Mouse (Mus musculus) embryonic facial prominence, embryonic 12.5 days (tissue): ENCODE results near the gene Plxnb1. TPM values are rescaled to one million over a fixed set of nuclear protein-coding genes. Genes with fewer than 3 reads are reported as not detected.
"Not testable (repeated sequence)": the region's sequence is repeated elsewhere in the genome, so short reads cannot be mapped to it uniquely, and the experiment has no call there.

Source experiments
- ATAC-seq: fragments of 200-750 bp; cut with Nextera tagmentation; 2 replicates; pipeline ENCODE4 v1.8.0; 2017; ENCODE audit not compliant: insufficient number of reproducible peaks, insufficient read depth, low FRiP score, low TSS enrichment
- H3K27ac ChIP-seq: fragments of 300-500 bp; sonication (generic); 2 replicates; pipeline ENCODE4 v1.5.1; 2016; ENCODE audit warnings: mild to moderate bottlenecking
- H3K27me3 ChIP-seq: fragments of 300-500 bp; sonication (generic); 2 replicates; pipeline ENCODE4 v1.6.1; 2016; ENCODE audit warnings: mild to moderate bottlenecking, moderate library complexity
- H3K36me3 ChIP-seq: fragments of 300-500 bp; sonication (generic); 2 replicates; pipeline ENCODE4 v1.6.1; 2016; ENCODE audit warnings: mild to moderate bottlenecking
- H3K4me1 ChIP-seq: fragments of 300-500 bp; sonication (generic); 2 replicates; pipeline ENCODE4 v1.6.1; 2016
- H3K4me2 ChIP-seq: fragments of 300-500 bp; sonication (generic); replicated peaks from 2 replicates; pipeline ENCODE4 v1.6.1; 2016; ENCODE audit warnings: mild to moderate bottlenecking, moderate library complexity
- H3K4me3 ChIP-seq: fragments of 300-500 bp; sonication (generic); 2 replicates; pipeline ENCODE4 v1.5.1; 2016; ENCODE audit warnings: mild to moderate bottlenecking
- H3K9ac ChIP-seq: fragments of 300-500 bp; sonication (generic); 2 replicates; pipeline ENCODE4 v1.6.1; 2016; ENCODE audit warnings: mild to moderate bottlenecking, moderate library complexity
- H3K9me3 ChIP-seq: fragments of 300-500 bp; sonication (generic); 2 replicates; pipeline ENCODE4 v1.6.1; 2016; ENCODE audit warnings: mild to moderate bottlenecking, moderate library complexity
- WGBS: fragments of 180-500 bp; shearing (Covaris S2); methylation state at CpG from one replicate; pipeline ENCODE4 v1.1.7; 2016; 5-methylcytosine and 5-hydroxymethylcytosine counted together
- polyA plus RNA-seq: library from polyadenylated mRNA; unstranded; fragments of >200 nt; fragmentation: Nextera tagmentation; extraction: Ambion mirVana; gene quantifications from 2 replicates; pipeline ENCODE4 v1.2.1, GENCODE M21; 2016

Plxnb1 gene
- polyA plus RNA-seq, 1 experiment from 2014 or later = 18.3 TPM

DNA sequence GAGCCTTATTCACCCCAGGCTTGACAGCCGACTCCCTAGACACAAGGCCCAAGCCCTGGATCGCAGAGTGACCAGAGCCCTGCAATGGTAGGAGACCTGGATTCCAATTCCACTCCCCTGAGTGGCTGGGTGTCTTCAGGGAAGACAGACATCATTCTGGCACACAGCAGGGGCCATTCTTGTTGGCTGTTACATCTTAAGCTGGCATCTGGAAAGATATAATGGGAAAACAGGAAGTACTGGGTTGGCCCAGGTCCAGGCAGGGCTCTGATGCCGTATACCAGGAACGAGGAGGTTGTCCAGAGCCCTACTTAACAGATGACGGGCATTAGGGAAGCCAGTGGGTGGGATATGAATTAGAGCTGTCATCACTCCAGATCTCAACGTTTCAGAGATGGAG lies 28.1 kb downstream of the Plxnb1 start:
- H3K4me2 ChIP-seq = no peak overlapping the region
- ATAC-seq = no peak
- no peaks in the 10 kb centered on the region for H3K4me1 ChIP-seq
- H3K27me3 ChIP-seq = no peaks in the 10 kb centered on the region
- WGBS = 54% methylated on average over 6 of the region's 6 CpGs
- no peaks in the 10 kb centered on the region for H3K9me3 ChIP-seq
- H3K4me3 ChIP-seq = no peak overlapping the region
- H3K36me3 ChIP-seq = peaks cover 20% of the 10 kb centered on the region
- no peak overlapping the region for H3K27ac ChIP-seq
- H3K9ac ChIP-seq = no peak overlapping the region

DNA sequence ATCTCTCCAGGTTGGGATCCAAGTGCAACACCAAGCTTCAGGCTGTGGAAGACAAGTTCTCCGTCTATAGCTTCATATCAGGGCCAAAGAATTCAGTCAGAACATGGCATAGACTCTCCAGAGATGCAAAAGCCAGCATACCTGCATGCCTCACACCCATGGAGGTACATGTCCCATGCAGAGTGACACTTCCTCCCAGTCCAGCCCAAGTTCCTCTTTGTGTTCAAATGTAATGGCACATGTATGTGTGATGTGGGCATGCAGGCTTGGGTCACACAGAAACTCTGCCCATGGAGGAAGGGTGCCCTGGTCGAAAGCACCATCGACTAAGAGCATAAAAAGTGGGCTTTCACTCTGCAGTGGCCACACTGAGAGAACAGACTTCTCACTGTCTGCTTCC lies 29.0 kb downstream of the Plxnb1 start:
- Histone ChIP-seq H3K27ac (no peak overlapping the region), H3K27me3 (no peaks in the 10 kb centered on the region), H3K4me3 (no peak overlapping the region), H3K4me1 (no peaks in the 10 kb centered on the region), H3K9me3 (no peaks in the 10 kb centered on the region), H3K36me3 (peaks cover 11% of the 10 kb centered on the region; the same call in 1 of the 2 replicates), H3K9ac (no peak overlapping the region), H3K4me2 (no peak overlapping the region)
- WGBS = 89% methylated on average over 3 of the region's 3 CpGs
- no peak for ATAC-seq

DNA sequence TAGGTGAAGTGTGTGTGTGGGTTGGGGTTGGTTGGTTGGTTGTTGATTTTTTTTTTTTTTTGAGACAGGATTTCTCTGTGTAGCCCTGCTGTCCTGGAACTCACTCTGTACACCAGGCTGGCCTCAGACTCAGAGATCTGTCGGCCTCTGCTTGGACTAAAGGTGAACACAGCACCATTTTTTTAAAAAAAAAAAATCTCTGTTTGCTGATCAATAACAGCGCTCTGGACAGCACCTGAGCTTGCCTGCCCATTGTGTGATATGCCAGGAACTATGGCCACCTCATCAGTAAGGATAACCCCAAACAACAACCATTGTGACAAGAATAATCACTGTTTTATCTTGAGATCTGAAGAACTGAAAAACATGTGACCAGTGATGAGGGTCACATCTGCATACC lies 29.9 kb downstream of the Plxnb1 start:
- Histone ChIP-seq H3K36me3 (peaks cover 5% of the 10 kb centered on the region; the same call in 1 of the 2 replicates), H3K9me3 (no peaks in the 10 kb centered on the region), H3K9ac (no peak overlapping the region), H3K4me1 (no peaks in the 10 kb centered on the region), H3K4me2 (no peak overlapping the region), H3K27ac (no peak overlapping the region), H3K4me3 (no peak overlapping the region), H3K27me3 (no peaks in the 10 kb centered on the region)
- 80% methylated on average over 2 of the region's 2 CpGs for WGBS
- ATAC-seq = no peak

DNA sequence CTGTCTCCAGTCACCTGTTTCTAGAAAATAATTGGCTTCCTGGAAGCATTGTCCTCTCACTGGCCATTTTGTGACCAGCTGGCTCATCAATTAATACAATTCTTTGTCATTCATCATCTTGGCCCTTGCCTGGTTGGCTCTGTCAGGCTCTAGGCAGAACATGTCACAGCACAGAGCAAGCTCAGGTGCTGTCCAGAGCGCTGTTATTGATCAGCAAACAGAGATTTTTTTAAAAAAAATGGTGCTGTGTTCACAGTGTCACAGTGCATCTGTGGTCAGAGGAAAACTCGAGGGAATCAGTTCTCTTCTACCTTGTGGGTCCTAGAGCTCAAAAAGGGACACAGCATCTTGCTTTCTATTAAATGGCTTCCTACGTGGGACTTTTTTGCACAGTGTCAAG lies 30.3 kb downstream of the Plxnb1 start:
- Histone ChIP-seq H3K4me3 (no peak overlapping the region), H3K4me1 (no peaks in the 10 kb centered on the region), H3K9ac (no peak overlapping the region), H3K27me3 (no peaks in the 10 kb centered on the region), H3K36me3 (peaks cover 3% of the 10 kb centered on the region; the same call in 1 of the 2 replicates), H3K9me3 (no peaks in the 10 kb centered on the region), H3K27ac (no peak overlapping the region), H3K4me2 (no peak overlapping the region)
- no peak for ATAC-seq
- 70% methylated on average over 3 of the region's 3 CpGs for WGBS

DNA sequence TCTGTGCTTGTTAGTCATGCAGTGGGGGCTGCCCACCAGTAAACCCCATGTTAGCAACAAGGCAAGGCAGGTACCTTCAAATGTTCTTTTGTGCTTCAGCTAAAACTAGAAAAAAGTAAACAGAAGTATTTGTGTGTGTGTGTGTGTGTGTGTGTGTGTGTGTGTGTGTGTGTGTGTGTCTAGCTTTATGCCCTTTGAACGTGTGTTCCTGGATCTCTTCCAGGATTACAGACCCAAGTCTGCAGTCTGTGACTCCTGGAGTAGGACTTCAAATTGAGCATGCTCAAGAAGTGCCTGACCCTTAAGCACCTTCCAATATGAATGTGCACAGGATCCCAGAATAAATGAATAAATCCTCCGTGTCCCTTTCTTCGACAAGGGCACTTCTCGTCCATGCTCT lies 31.9 kb downstream of the Plxnb1 start:
- Histone ChIP-seq H3K27ac (no peak overlapping the region), H3K4me1 (no peaks in the 10 kb centered on the region), H3K9ac (no peak overlapping the region), H3K4me3 (no peak overlapping the region), H3K4me2 (no peak overlapping the region), H3K27me3 (no peaks in the 10 kb centered on the region), H3K36me3 (no peaks in the 10 kb centered on the region), H3K9me3 (no peaks in the 10 kb centered on the region)
- no peak for ATAC-seq
- WGBS = 82% methylated on average over 4 of the region's 4 CpGs

DNA sequence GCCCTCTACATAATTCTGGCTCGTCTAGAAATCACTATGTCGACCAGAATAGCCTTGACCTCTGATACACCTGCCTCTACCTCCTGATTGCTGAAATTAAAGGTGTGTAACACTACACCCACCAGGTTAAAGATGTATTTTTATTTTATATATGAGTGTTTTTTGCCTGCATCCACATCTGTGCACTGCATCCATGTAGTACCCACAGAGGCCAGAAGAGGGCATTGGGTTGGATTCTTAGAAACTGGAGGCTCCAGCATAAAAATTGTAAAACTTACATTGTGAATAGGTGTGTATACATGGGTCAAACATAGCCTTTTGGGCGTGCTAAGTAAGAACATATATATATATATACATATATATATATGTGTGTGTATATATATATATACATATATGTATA lies 33.0 kb downstream of the Plxnb1 start:
- no peaks in the 10 kb centered on the region for H3K36me3 ChIP-seq
- no peaks in the 10 kb centered on the region for H3K4me1 ChIP-seq
- H3K4me3 ChIP-seq = no peak overlapping the region
- H3K9ac ChIP-seq = no peak overlapping the region
- H3K27me3 ChIP-seq = no peaks in the 10 kb centered on the region
- no peak overlapping the region for H3K27ac ChIP-seq
- H3K9me3 ChIP-seq = no peaks in the 10 kb centered on the region
- WGBS = 54% methylated on average over 3 of the region's 3 CpGs
- H3K4me2 ChIP-seq = no peak overlapping the region
- no peak for ATAC-seq

DNA sequence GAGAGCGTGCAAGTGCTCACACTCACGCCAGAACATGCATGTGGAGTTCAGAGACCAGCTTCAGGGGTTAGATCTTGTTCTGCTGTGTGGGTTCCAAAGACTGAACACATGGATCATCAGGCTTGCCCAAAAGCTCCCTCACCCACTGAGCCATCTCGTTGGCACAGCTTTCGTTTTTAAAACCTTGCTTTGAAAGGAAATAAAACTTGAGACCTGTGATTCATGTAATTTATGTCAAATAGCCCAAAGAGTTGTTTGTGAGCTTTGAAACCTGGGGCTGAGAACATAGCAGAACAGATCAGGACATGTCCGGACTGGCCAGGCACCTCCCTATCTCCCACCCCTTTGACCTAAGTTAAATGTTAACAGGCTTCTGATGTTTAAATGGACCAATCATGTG lies 34.9 kb downstream of the Plxnb1 start:
- no peaks in the 10 kb centered on the region for H3K27me3 ChIP-seq
- ATAC-seq = no peak
- H3K36me3 ChIP-seq = no peaks in the 10 kb centered on the region
- no peak overlapping the region for H3K9ac ChIP-seq
- no peak overlapping the region for H3K4me3 ChIP-seq
- H3K4me2 ChIP-seq = no peak overlapping the region
- no peaks in the 10 kb centered on the region for H3K9me3 ChIP-seq
- H3K27ac ChIP-seq = no peak overlapping the region
- 88% methylated on average over 5 of the region's 5 CpGs for WGBS
- no peaks in the 10 kb centered on the region for H3K4me1 ChIP-seq

DNA sequence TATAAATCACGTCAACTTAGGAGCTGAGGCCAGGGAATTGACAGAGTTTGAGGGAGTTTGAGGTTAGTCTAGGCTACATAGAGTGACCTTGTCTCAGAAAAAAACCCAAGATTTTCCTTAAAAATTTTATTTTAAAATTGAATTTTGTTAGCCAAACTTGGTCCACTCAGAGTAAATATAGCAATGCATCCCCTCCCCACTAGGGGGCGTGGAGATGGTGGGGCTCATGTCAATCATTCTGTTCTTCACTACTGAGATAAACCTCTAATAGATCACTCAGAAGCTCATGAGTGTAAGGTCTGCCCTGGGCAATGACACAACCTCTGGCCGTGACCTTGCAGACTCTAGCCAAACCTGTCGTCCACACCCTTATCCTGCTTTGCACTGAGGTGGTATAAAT lies 45.2 kb downstream of the Plxnb1 start:
- H3K9me3 ChIP-seq, ATAC-seq, H3K27ac ChIP-seq, H3K27me3 ChIP-seq, H3K9ac ChIP-seq, H3K4me2 ChIP-seq, H3K36me3 ChIP-seq, H3K4me1 ChIP-seq, H3K4me3 ChIP-seq: not testable (repeated sequence)
- 71% methylated on average over 4 of the region's 4 CpGs for WGBS

DNA sequence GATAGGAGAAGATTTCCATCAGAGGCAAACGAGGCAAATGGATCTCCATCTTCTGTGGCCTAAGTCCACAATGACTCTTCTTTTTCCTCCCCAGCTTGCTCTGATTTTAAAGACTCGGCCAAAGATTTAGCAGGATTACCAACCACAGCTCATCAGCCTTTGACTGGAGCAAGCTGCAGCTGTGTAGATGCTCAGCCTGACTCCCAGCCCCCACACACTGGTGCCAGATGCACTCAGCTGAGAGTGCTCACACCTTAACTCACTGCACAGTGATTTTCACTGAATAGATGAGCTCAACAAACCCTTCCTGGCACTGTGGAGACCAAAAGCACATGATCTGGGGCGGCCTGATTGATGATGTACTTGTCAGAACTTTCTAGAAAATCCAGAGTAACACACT lies 66.8 kb downstream of the Plxnb1 start, which contains the start of gene Fbxw21:
Gene Fbxw21 (minus strand): TSS at position 101 of the 400 bp plus-strand sequence.
- H3K9ac ChIP-seq = no peak within 1 kb of the TSS
- no peak within 1 kb of the TSS for H3K4me3 ChIP-seq
- ATAC-seq = no peak
- WGBS = 71% methylated on average over 3 of the region's 3 CpGs
- H3K9me3 ChIP-seq = no peaks in the 10 kb centered on the region
- H3K27ac ChIP-seq = no peak within 1 kb of the TSS
- H3K4me1 ChIP-seq = no peaks in the 10 kb centered on the region
- H3K4me2 ChIP-seq = no peak within 1 kb of the TSS
- H3K27me3 ChIP-seq = no peaks in the 10 kb centered on the region
- no peaks in the 10 kb centered on the region for H3K36me3 ChIP-seq

DNA sequence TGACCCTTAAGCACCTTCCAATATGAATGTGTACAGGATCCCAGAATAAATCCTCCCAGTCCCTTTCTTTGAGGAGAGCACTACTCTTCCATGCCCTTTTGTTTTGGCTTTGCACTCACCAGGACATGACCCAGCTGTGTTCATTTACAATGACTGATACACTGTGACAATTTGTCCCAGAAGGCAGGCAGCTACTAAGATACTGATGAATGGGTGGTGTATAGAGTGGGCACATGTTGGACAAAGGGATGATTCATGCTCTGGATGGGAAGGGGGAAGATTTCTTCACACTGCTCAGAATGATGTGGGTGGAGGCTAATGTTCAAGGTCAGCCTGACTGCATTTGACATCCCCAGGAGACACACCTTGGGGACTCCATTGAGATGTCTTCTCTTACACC lies 72.1 kb downstream of the Plxnb1 start:
- Histone ChIP-seq H3K9me3 (no peaks in the 10 kb centered on the region), H3K36me3 (no peaks in the 10 kb centered on the region), H3K27ac (no peak overlapping the region), H3K4me2 (no peak overlapping the region), H3K9ac (no peak overlapping the region), H3K4me1 (no peaks in the 10 kb centered on the region), H3K4me3 (no peak overlapping the region), H3K27me3 (no peaks in the 10 kb centered on the region)
- no peak for ATAC-seq

Other genes starting within 250 kb of the Plxnb1 start
- 20.5 and 22.5 TPM in 2 replicates for gene Slc26a6, start 242.1 kb upstream of the Plxnb1 start, polyA plus RNA-seq
- not detected in 2 replicates for gene Tmem89, start 180.8 kb upstream of the Plxnb1 start, polyA plus RNA-seq
- gene Uqcrc1, start 158.8 kb upstream of the Plxnb1 start, polyA plus RNA-seq = 426 and 449 TPM in 2 replicates
- 7.7 and 10.9 TPM in 2 replicates for gene Col7a1, start 141.8 kb upstream of the Plxnb1 start, polyA plus RNA-seq
- 0.27 and 0.32 TPM in 2 replicates for gene Ucn2, start 109.4 kb upstream of the Plxnb1 start, polyA plus RNA-seq
- gene Pfkfb4, start 103.6 kb upstream of the Plxnb1 start, polyA plus RNA-seq = 14.4 and 16.5 TPM in 2 replicates
- gene Shisa5, start 56.8 kb upstream of the Plxnb1 start, polyA plus RNA-seq = 58.6 and 60.4 TPM in 2 replicates
- gene Trex1, start 35.7 kb upstream of the Plxnb1 start, polyA plus RNA-seq = 10.3 and 13.1 TPM in 2 replicates
- gene Atrip, start 21.3 kb upstream of the Plxnb1 start, polyA plus RNA-seq = 31.5 and 34.9 TPM in 2 replicates
- gene Ccdc51, start 12.9 kb upstream of the Plxnb1 start, polyA plus RNA-seq = 13.9 and 15.0 TPM in 2 replicates
- gene Tma7, start 12.8 kb upstream of the Plxnb1 start, polyA plus RNA-seq = 757 TPM in 2 replicates
- gene Fbxw21, start 66.7 kb downstream of the Plxnb1 start, polyA plus RNA-seq = not detected in 2 replicates
- not detected in 2 replicates for gene Fbxw13, start 100.6 kb downstream of the Plxnb1 start, polyA plus RNA-seq
- gene Fbxw20, start 139.4 kb downstream of the Plxnb1 start, polyA plus RNA-seq = not detected in 2 replicates
- not detected in 2 replicates for gene Fbxw14, start 192.3 kb downstream of the Plxnb1 start, polyA plus RNA-seq
- not detected in 2 replicates for gene Fbxw28, start 244.3 kb downstream of the Plxnb1 start, polyA plus RNA-seq